Mouse (Mus musculus) adrenal gland, adult 8-10 months (tissue): Measurements from ENCODE around the gene Gm9837. TPM values are rescaled to one million over a fixed set of nuclear protein-coding genes. Genes with fewer than 3 reads are reported as not detected.

ENCODE experiments used
- DNase-seq: peaks from one replicate; pipeline ENCODE4 v3.0.0; 2022
- total RNA-seq, 4 experiments: library from RNA; stranded (reverse); gene quantifications; 2 replicates each; pipeline ENCODE4 v1.2.4; 2022

Gm9837 gene
- total RNA-seq, 4 experiments from 2014 or later = not detected

- no peak for DNase-seq
Observed at GRCm38 (mm10) chr11:53486822-53487594, 16.7 kb upstream of the Gm9837 start.

GRCm38 (mm10) chr11:53486351-53486750, 16.1 kb upstream of the Gm9837 start:
- DNase-seq = no peak

DNA sequence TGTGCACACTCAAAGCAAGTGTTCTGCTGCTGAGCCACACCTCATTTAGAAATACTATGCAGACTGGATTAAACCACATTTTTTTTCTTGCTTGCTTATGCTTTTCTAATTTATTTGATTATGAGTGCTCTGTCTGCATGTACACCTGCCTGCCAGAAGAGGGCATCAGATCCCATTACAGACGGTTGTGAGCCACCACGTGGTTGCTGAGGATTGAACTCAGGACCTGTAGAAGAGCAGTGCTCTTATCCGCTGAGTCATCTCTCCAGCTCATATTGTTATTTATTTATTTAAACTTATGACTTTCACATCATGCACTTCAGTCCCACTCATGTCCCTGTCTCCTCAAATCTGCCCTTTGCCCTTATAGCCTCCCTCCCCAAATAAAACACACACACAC, 15.4 kb upstream of the Gm9837 start:
- DNase-seq = no peak

DNA sequence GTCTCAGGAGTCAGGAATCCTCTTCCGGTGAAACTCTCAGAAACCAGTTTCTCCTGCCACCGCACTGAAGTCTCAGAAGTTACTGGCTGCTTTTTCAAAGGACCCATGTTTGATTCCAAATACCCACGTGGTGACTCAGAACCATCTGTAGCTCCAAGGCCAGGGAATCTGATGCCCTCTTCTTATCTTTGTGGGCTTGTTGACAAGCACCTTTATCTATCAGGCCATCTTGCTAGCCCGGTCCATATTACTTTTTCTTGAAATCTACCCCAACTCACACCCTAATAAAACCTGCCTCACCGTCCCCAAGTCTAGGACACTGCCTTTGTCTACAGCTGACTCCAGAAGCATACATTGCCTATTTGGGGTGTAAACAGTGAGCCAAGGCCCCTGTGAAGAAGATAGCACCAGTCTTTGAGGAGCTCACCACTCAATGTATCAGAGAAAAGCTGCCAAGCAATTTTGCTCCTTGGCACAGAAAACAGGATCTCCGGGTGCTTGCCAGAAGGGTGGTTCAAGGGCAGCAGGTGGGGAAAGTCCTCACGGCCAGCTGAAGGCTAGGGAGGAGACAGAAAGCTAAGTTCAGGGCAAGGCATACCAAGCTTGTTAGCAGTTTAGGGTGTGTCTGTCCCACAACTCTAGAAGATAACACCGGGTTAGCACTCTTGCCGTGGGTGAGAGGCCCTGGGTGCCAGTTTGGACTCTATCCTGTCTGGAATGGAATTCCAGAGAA, 13.0 kb upstream of the Gm9837 start:
- DNase-seq = no peak

DNA sequence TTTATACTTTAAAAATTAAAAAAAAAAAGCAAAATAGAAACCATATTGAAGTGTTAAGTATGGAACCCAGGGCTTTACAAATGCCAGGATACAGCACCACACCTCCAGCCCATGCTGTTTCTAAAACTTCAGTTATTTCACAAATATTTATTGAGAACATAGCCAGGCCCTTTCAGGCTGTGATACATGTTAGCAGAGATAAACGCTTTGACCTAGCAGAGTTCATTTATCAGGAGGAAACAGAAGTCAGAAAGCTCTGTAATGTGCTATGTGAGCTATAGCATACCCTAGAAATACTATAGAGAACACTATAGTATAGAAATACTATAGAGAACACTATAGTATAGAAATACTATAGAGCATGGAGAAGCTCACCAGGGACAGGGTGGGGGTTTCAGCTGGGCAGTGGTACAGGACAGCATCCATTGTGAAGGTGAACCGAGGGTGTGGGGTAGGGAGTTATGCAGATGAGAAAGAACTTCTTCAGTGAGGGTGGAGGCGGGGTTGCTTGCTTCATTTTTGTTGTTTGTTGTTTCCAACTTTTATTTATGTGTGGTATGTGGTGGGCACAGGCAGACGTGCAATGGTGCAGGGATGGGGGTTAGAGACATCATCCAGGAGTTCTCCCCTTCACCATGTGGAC, 10.9 kb upstream of the Gm9837 start:
- DNase-seq = no peak

DNA sequence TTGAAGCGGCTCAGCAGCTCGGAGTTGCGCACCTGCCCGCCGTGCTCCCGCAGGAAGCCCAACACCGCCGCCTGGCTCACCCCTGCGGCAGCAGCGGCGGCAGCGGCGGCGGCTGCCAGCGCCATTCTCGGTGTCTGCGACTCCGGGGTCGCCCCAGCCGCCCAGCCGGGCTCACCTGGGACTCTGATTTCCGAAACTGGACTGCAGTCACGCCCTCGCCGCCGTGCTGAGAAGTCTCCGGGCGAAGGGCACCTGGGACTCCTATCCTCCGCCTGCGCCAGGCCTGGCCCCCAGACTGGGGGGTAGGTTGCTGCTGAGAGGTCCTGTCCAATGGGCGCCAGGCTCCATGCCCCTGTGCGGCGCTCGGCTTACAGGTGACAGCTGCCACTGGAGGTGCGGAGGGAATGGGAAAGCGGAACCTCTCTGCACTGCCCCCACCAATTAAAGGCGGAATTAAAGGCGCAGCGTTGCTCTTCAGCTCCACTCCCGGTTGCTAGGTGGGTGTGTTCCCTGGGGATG, 9.6 kb upstream of the Gm9837 start, which contains the start of the genes Gm9945 and Sowaha:
Gene Gm9945, plus strand, starts transcription at position 384 of the 519 bp plus-strand sequence.
Gene Sowaha, minus strand, starts transcription at position 492 of the 519 bp plus-strand sequence.
- no peak for DNase-seq

- no peak for DNase-seq
Observed at GRCm38 (mm10) chr11:53479171-53479782, 9.0 kb upstream of the Gm9837 start.

DNA sequence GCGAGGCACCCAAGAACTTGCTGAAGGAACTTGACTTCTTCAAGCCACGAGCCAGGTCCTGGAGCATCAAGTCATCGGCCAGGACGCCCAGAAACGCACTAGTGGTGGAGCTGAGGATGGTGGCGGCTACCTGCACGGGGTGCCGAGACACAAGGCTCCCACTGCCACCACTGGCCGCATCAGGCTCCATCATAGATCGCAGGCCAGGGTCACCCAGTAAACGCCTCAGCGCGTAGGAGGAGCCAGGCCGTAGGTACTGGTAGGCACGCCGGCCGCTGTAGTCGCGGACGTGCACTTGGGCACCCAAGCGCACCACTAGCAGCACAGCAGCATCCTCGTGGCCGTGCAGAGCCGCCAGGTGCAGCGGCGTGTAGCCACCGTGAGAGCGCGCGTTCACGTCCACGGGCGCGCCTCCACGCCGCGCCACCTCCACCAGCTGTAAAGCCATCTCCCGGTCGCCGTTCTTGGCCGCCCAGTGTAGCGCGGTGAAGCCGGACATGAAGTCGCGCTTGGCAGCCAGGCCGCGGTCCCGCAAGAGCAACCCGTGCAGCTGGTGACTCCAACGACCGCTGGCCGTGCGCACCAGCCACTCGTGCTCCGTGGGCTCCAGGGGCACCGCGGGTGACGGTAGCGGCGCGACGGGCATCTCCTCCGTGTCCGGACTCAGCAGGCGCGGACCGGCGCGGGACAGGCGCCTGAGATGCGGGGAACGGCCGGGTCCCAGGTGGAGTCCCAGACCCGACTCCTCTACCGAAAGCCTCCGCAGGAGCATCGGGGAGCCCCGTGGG, 8.3 kb upstream of the Gm9837 start:
- DNase-seq = no peak

GRCm38 (mm10) chr11:53477833-53478232, 7.6 kb upstream of the Gm9837 start:
- DNase-seq = no peak

DNA sequence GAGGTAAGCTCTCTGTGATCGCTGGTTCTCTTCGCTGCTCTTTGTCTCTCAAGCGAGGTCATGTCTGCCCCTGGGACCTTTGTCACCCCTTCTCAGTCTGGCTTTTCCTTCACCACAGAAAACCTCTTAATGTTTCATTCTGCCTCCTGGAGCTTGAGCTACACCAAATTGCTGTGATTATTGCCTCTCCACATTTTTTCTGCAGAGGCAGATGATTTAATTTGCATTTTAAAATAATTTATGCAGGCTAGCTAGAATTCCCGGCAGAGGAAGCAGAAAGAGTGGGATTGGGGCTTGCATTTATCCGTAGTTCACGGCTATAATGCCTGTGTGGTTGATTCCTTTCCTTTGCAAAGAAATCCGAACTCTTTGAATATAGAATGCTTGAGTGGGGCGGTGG, 5.3 kb upstream of the Gm9837 start:
- no peak for DNase-seq

GRCm38 (mm10) chr11:53472709-53473108, 2.4 kb upstream of the Gm9837 start:
- DNase-seq = no peak

- DNase-seq = no peak
Observed at GRCm38 (mm10) chr11:53469294-53469967, 848 bp downstream of the Gm9837 start.

DNA sequence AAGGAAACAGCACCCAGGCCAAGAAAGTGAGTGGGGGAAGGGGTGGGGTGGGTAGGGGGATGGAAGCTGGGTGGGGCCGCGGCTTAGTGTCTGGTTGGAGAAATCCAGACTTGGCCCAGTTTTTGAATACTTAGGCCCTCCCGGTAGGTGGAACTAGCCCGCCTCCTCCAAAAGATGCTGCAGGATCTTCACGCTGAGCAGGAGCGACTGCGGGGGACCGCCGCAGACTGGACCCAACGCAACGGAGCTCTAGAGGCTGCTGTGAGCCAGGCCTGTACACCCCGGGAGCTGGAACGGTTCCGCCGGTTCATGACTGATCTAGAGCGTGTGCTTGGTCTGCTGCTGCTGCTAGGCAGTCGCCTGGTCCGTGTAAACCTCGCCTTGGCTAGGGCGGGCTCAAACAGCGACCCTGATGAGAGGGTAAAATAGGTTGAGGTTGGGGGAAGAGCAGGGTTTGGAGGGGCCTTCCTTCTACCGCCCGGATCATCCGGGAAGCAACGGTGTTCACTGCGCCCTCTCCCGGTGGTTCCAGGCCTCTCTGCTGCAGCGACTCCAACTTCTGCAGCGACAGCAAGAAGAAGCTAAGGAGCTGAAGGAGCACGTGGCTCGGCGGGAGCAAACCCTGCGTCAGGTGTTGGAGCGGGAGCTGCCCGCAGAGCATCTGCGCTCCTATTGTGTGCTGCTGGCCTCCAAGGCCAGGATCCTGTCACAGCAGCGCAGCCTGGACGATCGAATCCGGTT, 3.9 kb downstream of the Gm9837 start:
- DNase-seq = no peak

DNA sequence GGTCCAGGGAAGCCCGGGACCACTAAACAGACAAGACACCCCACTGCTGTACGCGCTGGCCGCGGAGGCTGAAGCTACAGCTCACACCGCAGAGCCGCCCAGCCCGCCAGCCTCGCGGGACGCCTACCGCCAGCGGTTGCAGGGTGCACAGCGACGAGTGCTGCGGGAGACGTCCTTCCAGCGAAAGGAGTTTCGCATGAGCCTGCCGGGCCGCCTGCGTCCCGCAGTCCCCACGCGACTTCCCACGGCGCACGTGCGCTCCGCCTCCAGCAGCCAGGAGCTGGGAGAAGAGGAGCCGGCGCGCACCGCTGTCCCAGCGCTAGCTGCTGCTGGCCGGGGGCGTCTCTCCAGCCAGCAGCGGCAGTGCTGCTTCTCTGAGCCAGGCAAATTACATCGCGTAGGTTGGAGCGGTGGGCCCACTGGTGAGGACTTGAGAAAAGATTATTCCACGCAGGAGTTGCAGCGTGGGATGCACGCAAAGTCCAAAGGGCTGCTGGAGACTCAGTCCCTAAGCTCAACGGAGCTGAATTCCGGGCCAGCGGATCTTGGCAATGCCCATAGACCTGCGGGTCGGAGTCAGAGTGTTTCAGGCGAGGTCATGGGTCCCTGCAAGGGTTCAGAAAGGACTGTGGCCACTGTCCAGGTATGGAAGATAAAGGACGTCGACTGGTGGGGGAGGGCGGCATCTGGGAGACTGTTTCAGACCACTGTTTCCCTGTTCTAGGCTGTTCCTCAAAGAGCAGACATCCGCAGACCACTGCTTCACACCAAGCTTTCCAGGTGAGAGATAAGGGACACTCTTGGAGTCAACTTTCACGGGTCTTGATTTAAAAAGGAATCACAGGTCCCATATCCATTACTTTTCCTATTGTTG, 6.5 kb downstream of the Gm9837 start:
- DNase-seq = no peak

GRCm38 (mm10) chr11:53461727-53462126, 8.6 kb downstream of the Gm9837 start:
- no peak for DNase-seq

DNA sequence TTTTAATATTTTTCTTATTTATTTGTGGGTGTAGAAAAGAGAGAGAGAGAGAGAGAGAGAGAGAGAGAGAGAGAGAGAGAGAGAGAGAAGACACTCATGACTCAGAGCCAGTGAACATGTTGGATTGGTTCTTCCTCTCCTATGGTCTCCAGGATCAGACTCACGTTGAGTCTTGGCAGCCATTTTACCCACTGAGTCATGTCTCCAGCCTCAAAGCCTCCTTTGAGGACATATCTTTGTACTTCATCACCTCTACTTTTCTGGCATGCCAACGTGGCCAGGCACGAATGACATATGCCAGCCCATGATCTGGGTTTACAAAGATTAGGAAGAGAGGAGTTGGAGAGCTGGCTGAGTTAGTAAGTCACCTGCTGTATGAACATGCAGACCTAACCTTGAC, 10.1 kb downstream of the Gm9837 start:
- DNase-seq = no peak

- DNase-seq = no peak
Observed at GRCm38 (mm10) chr11:53458996-53459395, 11.3 kb downstream of the Gm9837 start.

DNA sequence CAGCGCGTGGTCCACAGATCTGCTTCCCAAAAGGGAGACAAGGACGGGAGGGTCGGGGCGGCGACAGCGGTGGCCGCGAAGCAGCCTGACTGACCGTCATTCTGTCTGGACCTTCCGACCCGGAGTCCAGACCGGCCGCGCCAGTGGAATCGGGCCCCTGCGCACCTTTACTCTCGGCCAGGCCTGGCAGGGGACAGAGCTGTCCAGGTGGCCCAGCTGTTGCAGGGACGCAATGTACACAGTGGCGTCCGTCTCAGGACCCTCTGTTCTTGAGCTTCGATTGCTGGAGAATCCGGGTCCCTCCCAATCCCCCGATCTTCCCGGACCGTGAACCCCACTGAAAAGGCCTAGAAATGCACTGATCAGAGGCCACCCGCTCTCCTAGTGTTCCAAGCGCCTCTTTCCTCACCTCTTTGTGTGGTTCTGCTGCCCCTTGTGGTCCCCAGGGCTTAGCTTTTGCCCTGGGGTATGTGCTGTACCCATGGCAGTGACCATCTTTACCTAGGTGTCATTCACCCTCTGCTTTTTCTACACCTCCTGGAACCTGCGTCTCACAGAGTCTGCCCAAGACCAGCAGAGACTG, 12.8 kb downstream of the Gm9837 start:
- DNase-seq = no peak
